Mouse (Mus musculus) midbrain, embryonic 15.5 days (tissue): ENCODE data around the gene Olfr901. TPM values are rescaled to one million over a fixed set of nuclear protein-coding genes. Genes with fewer than 3 reads are reported as not detected.
"Not testable (repeated sequence)": the region's sequence is repeated elsewhere in the genome, so short reads cannot be mapped to it uniquely, and the experiment has no call there.

Source experiments
- ATAC-seq: fragments of 200-750 bp; cut with Nextera tagmentation; replicated peaks from 2 replicates; pipeline ENCODE4 v1.8.0; 2017; ENCODE audit warnings: moderate TSS enrichment
- H3K27ac ChIP-seq: fragments of 300-500 bp; sonication (generic); 2 replicates; pipeline ENCODE4 v1.5.1; 2015; ENCODE audit warnings: mild to moderate bottlenecking, inconsistent platforms
- H3K27me3 ChIP-seq: fragments of 300-500 bp; sonication (generic); replicated peaks from 2 replicates; pipeline ENCODE4 v1.6.1; 2015; ENCODE audit warnings: inconsistent platforms
- H3K36me3 ChIP-seq: fragments of 300-500 bp; sonication (generic); replicated peaks from 2 replicates; pipeline ENCODE4 v1.6.1; 2015; ENCODE audit warnings: inconsistent platforms
- H3K4me1 ChIP-seq: fragments of 300-500 bp; sonication (generic); 2 replicates; pipeline ENCODE4 v1.6.1; 2015; ENCODE audit warnings: inconsistent platforms
- H3K4me2 ChIP-seq: fragments of 300-500 bp; sonication (generic); 2 replicates; pipeline ENCODE4 v1.6.1; 2015; ENCODE audit warnings: inconsistent platforms, mild to moderate bottlenecking, moderate library complexity
- H3K4me3 ChIP-seq: fragments of 300-500 bp; sonication (generic); 2 replicates; pipeline ENCODE4 v1.5.1; 2015; ENCODE audit warnings: mild to moderate bottlenecking, inconsistent platforms
- H3K9ac ChIP-seq: fragments of 300-500 bp; sonication (generic); 2 replicates; pipeline ENCODE4 v1.6.1; 2015; ENCODE audit warnings: mild to moderate bottlenecking, inconsistent platforms
- H3K9me3 ChIP-seq: fragments of 300-500 bp; sonication (generic); 2 replicates; pipeline ENCODE4 v1.6.1; 2016; ENCODE audit warnings: inconsistent platforms
- WGBS: fragments of 180-500 bp; shearing (Covaris S2); methylation state at CpG from one replicate; pipeline ENCODE4 v1.1.7; 2015; ENCODE audit warnings: mixed read lengths; 5-methylcytosine and 5-hydroxymethylcytosine counted together
- polyA plus RNA-seq: library from polyadenylated mRNA; unstranded; fragments of >200 nt; fragmentation: Nextera tagmentation; extraction: Ambion mirVana; gene quantifications from 2 replicates; pipeline ENCODE4 v1.2.1, GENCODE M21; 2015

Olfr901 gene
- not detected in 2 replicates for polyA plus RNA-seq

GRCm38 (mm10) chr9:38429155-38429554 is at the start of gene Olfr901:
Gene Olfr901, plus strand, starts transcription at chr9:38429455.
- Histone ChIP-seq H3K9me3 (no peaks in the 10 kb centered on the region), H3K4me2 (no peak within 1 kb of the TSS), H3K9ac (no peak within 1 kb of the TSS), H3K36me3 (no peaks in the 10 kb centered on the region), H3K27me3 (no peaks in the 10 kb centered on the region), H3K4me1 (no peaks in the 10 kb centered on the region), H3K4me3 (no peak within 1 kb of the TSS), H3K27ac (no peak within 1 kb of the TSS)
- ATAC-seq: no peak
- 85% methylated on average over 1 of the region's 1 CpGs for WGBS

- ATAC-seq: no peak
- 87% methylated on average over 1 of the region's 1 CpGs for WGBS
- H3K9me3 ChIP-seq: no peaks in the 10 kb centered on the region
- H3K4me2 ChIP-seq: no peak within 1 kb of the TSS
- no peaks in the 10 kb centered on the region for H3K36me3 ChIP-seq
- H3K27me3 ChIP-seq: no peaks in the 10 kb centered on the region
- H3K4me3 ChIP-seq: no peak within 1 kb of the TSS
- no peak within 1 kb of the TSS for H3K9ac ChIP-seq
- no peak within 1 kb of the TSS for H3K27ac ChIP-seq
- no peaks in the 10 kb centered on the region for H3K4me1 ChIP-seq
Observed at GRCm38 (mm10) chr9:38401398-38401797, 27.9 kb upstream of the Olfr901 start, which contains the start of gene Olfr147. Gene Olfr147, plus strand, starts transcription at chr9:38401698.

- not testable (repeated sequence) for H3K4me2 ChIP-seq
Observed at GRCm38 (mm10) chr9:38407502-38407901, 21.8 kb upstream of the Olfr901 start.

DNA sequence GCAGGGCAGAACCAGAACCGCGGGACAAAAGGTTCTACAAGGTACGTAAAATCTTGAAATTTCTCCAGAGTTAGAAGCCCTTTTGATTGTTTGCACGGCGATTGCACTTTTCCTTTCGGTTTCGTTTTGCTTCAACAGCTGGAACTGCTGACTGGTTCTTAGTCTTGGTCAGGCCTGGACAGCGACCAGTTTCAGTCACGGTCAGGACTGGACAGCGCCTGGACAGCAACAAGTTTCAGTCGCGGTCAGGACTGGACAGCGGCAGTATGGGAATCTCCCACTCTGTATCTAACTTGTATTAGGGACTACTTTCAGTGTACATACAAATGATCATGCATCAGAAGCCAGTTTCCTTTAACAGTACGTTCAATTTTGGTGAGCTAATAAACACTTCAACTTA is 15.8 kb upstream of the Olfr901 start:
- not testable (repeated sequence) for H3K4me2 ChIP-seq, H3K27me3 ChIP-seq, ATAC-seq, H3K36me3 ChIP-seq, H3K9ac ChIP-seq, H3K9me3 ChIP-seq, H3K4me3 ChIP-seq, H3K27ac ChIP-seq, H3K4me1 ChIP-seq
- WGBS: 96% methylated on average over 14 of the region's 14 CpGs

More at GRCm38 (mm10) chr9:38407502-38407901, 21.8 kb upstream of the Olfr901 start:
- not testable (repeated sequence) for H3K4me3 ChIP-seq, ATAC-seq, H3K36me3 ChIP-seq, H3K27me3 ChIP-seq, H3K9me3 ChIP-seq, H3K4me1 ChIP-seq, H3K9ac ChIP-seq, H3K27ac ChIP-seq
- 92% methylated on average over 3 of the region's 3 CpGs for WGBS

DNA sequence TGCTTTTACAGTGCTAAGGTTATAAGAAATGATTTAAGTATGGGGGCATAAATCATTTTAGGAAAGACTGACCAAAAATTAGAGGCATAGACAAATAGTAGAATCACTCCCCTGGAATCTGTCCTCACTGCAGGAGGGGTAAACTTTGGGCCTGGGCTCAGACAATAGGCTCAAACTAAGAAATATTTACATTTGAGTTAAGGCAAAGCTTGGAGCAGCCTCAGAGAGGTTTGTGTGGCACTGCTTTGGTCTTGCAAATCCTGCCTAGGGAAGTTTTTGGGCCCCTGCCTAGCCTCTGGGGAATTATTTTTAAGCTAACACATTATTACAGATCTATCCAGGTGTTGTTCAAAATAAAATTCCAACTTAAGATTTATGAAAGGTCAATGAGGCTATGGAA is 5.5 kb upstream of the Olfr901 start:
- H3K9me3 ChIP-seq: no peaks in the 10 kb centered on the region
- H3K9ac ChIP-seq: no peak overlapping the region
- H3K4me2 ChIP-seq: no peak overlapping the region
- no peak overlapping the region for H3K27ac ChIP-seq
- H3K27me3 ChIP-seq: no peaks in the 10 kb centered on the region
- no peaks in the 10 kb centered on the region for H3K4me1 ChIP-seq
- no peak for ATAC-seq
- no peak overlapping the region for H3K4me3 ChIP-seq
- no peaks in the 10 kb centered on the region for H3K36me3 ChIP-seq

DNA sequence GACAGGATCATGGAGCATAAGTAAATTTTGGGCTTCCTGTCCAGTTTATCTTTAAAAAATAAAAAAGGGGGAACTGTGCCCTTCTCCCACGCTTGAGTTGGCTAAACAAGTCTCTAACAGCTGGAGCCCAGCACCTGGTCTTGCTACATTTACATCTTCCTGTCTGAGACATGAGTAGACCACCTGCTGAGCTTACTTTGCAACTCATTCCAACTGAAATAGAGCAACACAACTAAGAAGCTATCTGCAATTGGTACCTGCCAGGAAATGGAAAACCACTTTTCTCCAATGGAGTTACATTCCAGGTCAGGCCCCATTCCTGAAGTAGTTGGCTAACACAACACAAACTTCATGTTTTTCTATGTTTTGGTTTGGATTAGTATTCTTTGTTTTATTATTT is 2.2 kb upstream of the Olfr901 start:
- Histone ChIP-seq H3K9me3 (no peaks in the 10 kb centered on the region), H3K9ac (no peak overlapping the region), H3K4me2 (no peak overlapping the region), H3K36me3 (no peaks in the 10 kb centered on the region), H3K4me1 (no peaks in the 10 kb centered on the region), H3K27ac (no peak overlapping the region), H3K4me3 (no peak overlapping the region), H3K27me3 (no peaks in the 10 kb centered on the region)
- no peak for ATAC-seq
- WGBS: 58% methylated on average over 1 of the region's 1 CpGs

GRCm38 (mm10) chr9:38447352-38447751 is 18.1 kb downstream of the Olfr901 start, which contains the start of gene Olfr902:
Gene Olfr902, plus strand, starts transcription at chr9:38447652.
- H3K9ac ChIP-seq: no peak within 1 kb of the TSS
- H3K36me3 ChIP-seq: no peaks in the 10 kb centered on the region
- no peaks in the 10 kb centered on the region for H3K4me1 ChIP-seq
- H3K9me3 ChIP-seq: no peaks in the 10 kb centered on the region
- H3K27ac ChIP-seq: no peak within 1 kb of the TSS
- no peak within 1 kb of the TSS for H3K4me2 ChIP-seq
- no peak within 1 kb of the TSS for H3K4me3 ChIP-seq
- H3K27me3 ChIP-seq: no peaks in the 10 kb centered on the region
- WGBS: 88% methylated on average over 5 of the region's 5 CpGs
- no peak for ATAC-seq

GRCm38 (mm10) chr9:38462844-38463243 is 33.6 kb downstream of the Olfr901 start, which contains the start of gene Olfr904:
Gene Olfr904, plus strand, starts transcription at chr9:38463144.
- Histone ChIP-seq H3K36me3 (no peaks in the 10 kb centered on the region), H3K9me3 (no peaks in the 10 kb centered on the region), H3K4me1 (no peaks in the 10 kb centered on the region), H3K27ac (no peak within 1 kb of the TSS), H3K9ac (no peak within 1 kb of the TSS), H3K4me3 (no peak within 1 kb of the TSS), H3K27me3 (no peaks in the 10 kb centered on the region), H3K4me2 (no peak within 1 kb of the TSS)
- ATAC-seq: no peak

- H3K27me3 ChIP-seq: no peaks in the 10 kb centered on the region
- no peaks in the 10 kb centered on the region for H3K4me1 ChIP-seq
- no peaks in the 10 kb centered on the region for H3K36me3 ChIP-seq
- no peaks in the 10 kb centered on the region for H3K9me3 ChIP-seq
- H3K9ac ChIP-seq: no peak within 1 kb of the TSS
- no peak within 1 kb of the TSS for H3K27ac ChIP-seq
- H3K4me2 ChIP-seq: no peak within 1 kb of the TSS
- no peak for ATAC-seq
- no peak within 1 kb of the TSS for H3K4me3 ChIP-seq
Observed at GRCm38 (mm10) chr9:38470807-38471206, 41.6 kb downstream of the Olfr901 start, which contains the start of gene Olfr905. Gene Olfr905, plus strand, starts transcription at chr9:38471107.

Other genes starting within 250 kb of the Olfr901 start
- gene Olfr891, start 248.6 kb upstream of the Olfr901 start, polyA plus RNA-seq: not detected in 2 replicates
- not detected in 2 replicates for gene Olfr893, start 221.1 kb upstream of the Olfr901 start, polyA plus RNA-seq
- gene Olfr894, start 211.4 kb upstream of the Olfr901 start, polyA plus RNA-seq: not detected in 2 replicates
- not detected in 2 replicates for gene Olfr143, start 176.7 kb upstream of the Olfr901 start, polyA plus RNA-seq
- not detected in 2 replicates for gene Olfr895, start 161.6 kb upstream of the Olfr901 start, polyA plus RNA-seq
- gene Olfr896-ps1, start 138.3 kb upstream of the Olfr901 start, polyA plus RNA-seq: not detected in 2 replicates
- gene Olfr25, start 100.4 kb upstream of the Olfr901 start, polyA plus RNA-seq: not detected in 2 replicates
- not detected in 2 replicates for gene Olfr898, start 81.0 kb upstream of the Olfr901 start, polyA plus RNA-seq
- gene Olfr250, start 62.6 kb upstream of the Olfr901 start, polyA plus RNA-seq: not detected in 2 replicates
- gene Olfr251, start 52.4 kb upstream of the Olfr901 start, polyA plus RNA-seq: not detected in 2 replicates
- gene Olfr147, start 27.8 kb upstream of the Olfr901 start, polyA plus RNA-seq: not detected in 2 replicates
- not detected in 2 replicates for gene Olfr902, start 18.2 kb downstream of the Olfr901 start, polyA plus RNA-seq
- gene Olfr904, start 33.7 kb downstream of the Olfr901 start, polyA plus RNA-seq: not detected in 2 replicates
- gene Olfr905, start 41.7 kb downstream of the Olfr901 start, polyA plus RNA-seq: not detected in 2 replicates
- not detected in 2 replicates for gene Olfr906, start 57.6 kb downstream of the Olfr901 start, polyA plus RNA-seq
- gene Olfr907, start 66.3 kb downstream of the Olfr901 start, polyA plus RNA-seq: not detected in 2 replicates
- gene Olfr911-ps1, start 92.1 kb downstream of the Olfr901 start, polyA plus RNA-seq: not detected in 2 replicates
- gene Olfr910, start 108.4 kb downstream of the Olfr901 start, polyA plus RNA-seq: not detected in 2 replicates
- not detected in 2 replicates for gene Olfr912, start 150.7 kb downstream of the Olfr901 start, polyA plus RNA-seq
- not detected in 2 replicates for gene Olfr913, start 163.3 kb downstream of the Olfr901 start, polyA plus RNA-seq
- not detected in 2 replicates for gene Olfr914, start 175.6 kb downstream of the Olfr901 start, polyA plus RNA-seq
- not detected in 2 replicates for gene Olfr916, start 230.4 kb downstream of the Olfr901 start, polyA plus RNA-seq
- gene Olfr917, start 236.4 kb downstream of the Olfr901 start, polyA plus RNA-seq: not detected in 2 replicates
- not detected in 2 replicates for gene Olfr918, start 245.1 kb downstream of the Olfr901 start, polyA plus RNA-seq